Mouse (Mus musculus) testis, postnatal 14 days (tissue): ENCODE measurements around the gene Vmn1r60.
"Not testable (repeated sequence)": the region's sequence is repeated elsewhere in the genome, so short reads cannot be mapped to it uniquely, and the experiment has no call there.

Experiments
- DNase-seq: peaks from one replicate; pipeline ENCODE4 v3.0.0; 2021; ENCODE audit warnings: low spot score

Gene Vmn1r60

DNA sequence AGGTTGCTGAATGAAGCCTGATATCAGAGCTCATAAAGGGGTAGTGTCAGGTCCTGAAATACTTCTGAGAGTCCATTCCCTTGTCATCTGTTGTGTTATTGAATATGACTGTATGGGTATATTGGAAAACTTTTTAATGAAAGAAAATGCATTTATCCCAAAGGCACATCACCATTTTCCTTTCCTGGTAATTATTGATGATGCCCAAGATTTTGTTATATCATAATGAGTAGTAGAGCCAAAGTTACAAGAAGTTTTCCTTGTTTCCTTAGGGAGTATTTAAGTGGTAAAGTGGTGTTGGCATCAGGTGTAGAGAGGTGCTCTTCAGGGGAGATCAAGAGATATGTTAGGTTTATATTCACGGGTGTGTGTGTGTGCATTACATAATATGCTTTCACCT is at the start of gene Vmn1r60:
Vmn1r60 (minus strand) TSS at position 101 of the 400 bp plus-strand sequence.
- not testable (repeated sequence) for DNase-seq

DNA sequence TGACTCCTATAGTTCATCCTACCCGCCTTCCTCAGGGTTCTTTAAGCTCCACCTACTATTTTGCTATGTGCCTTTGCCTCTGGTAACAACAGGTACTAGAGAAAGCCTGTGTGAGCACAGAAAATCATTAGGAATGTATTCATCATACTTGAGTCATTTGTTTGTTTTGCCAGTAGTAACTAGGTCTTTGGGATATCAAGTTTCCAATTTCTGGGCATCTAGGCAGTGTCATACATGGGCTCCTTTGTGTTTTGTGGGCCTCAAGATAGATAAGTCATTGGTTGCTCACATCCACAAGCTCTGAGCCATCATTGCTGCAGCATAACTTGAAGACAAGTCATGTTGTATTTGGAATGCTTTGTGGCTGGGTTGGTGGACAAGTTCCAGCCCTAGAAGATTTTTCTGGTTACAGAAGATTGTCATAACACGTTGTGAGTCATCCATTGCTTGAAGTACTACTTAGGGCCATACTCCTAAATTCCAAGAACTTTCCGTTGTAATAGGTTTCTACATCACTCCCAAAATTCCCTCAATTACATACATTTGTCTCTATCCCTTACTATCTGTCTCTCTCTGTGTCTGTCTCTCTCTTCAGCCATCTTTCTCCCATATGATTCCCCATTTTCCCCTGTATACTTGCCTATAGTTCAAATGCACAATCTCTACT is 6.2 kb downstream of the Vmn1r60 start:
- DNase-seq: not testable (repeated sequence)

DNA sequence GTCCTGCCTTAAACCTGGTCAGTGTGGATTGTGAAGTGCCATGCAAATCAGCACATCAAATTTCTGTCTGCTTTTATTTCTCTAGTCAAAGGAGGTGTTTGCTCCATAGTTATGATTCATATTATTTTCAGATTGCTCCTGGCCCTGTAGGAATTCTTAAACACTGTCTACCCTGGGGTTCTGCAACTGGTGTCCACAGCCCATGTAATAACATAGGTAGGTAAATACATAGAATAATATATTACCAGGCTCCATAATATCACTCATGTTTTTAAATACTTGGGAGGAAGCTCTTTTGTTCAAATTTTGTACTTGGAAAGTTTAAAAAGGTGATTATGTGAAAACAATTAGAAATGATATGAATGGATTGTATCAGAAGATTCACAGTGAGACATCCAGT is 53.3 kb downstream of the Vmn1r60 start, which contains the start of gene Vmn2r28:
Vmn2r28 (minus strand) TSS at position 101 of the 400 bp plus-strand sequence.
- DNase-seq: not testable (repeated sequence)
